Mouse (Mus musculus): ENCODE results near the gene Scrt2.

DNA sequence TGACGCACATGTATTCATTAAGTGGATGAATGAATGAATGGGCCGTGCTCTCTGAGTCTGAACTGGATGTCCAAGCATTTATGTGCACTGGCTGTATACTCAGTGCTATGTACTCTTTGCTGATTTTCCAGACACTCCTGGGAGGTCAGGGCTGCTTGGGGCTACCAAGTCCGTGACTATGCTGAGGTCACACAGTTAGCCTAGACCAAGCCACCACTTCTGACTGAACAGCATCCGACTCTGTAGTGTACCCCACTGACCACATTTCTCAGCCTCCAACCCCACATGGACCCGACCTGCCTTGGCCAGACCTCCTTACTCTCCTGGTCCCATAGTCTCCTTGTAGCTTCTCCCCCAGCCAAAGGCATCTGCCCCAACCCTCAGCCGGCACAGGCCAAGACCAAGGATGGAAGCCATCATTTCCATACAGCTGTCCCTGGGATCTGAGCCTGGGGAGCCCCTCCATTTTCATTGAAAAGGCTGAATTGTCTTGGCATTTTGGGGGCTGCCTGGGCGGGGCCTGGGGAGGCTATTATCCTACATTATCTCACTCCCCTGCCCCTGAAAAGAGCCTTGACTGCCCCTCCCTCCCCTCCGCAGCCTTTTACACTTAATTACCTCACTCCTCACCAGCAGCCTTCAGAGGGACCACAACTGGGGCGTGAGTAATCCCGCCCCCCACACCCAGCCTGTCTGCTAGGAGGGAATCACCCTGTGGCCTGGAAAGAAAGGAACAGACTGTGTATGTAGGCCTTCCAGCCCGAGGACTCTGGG lies 12.5 kb upstream of the Scrt2 start:
- no peak for TF ChIP-seq GATA2 (IDR thresholded peaks at IDR 0.05; ENCODE audit: borderline replicate concordance, low read depth, low read length)
- TF ChIP-seq GATA1 (IDR thresholded peaks at IDR 0.05; ENCODE audit: borderline replicate concordance, low read length) = no peak
- no peak for TF ChIP-seq CTCF (IDR thresholded peaks at IDR 0.05; ENCODE audit: low read depth, low read length)
